Mouse (Mus musculus): ENCODE measurements at regions not wholly inside any gene's neighbourhood (a gene's known extent, or its start where the extent isn't known, plus 50 kb on each side); places are given as distances from the start of the nearest gene placed in this dataset.

GRCm38 (mm10) chr5:111893905-111894311, 160.2 kb downstream of the Gm26897 start:
- TF ChIP-seq CTCF (conservative IDR thresholded peaks at IDR 0.05; ENCODE audit: insufficient read depth, insufficient read length, low read depth, low read length) (no peak), POLR2A (IDR thresholded peaks at IDR 0.05; ENCODE audit: low read depth, low read length) (no peak)

Measured in kidney, adult 2 months (tissue).